Mouse (Mus musculus): ENCODE results near the gene Stxbp6.

Stxbp6 gene

DNA sequence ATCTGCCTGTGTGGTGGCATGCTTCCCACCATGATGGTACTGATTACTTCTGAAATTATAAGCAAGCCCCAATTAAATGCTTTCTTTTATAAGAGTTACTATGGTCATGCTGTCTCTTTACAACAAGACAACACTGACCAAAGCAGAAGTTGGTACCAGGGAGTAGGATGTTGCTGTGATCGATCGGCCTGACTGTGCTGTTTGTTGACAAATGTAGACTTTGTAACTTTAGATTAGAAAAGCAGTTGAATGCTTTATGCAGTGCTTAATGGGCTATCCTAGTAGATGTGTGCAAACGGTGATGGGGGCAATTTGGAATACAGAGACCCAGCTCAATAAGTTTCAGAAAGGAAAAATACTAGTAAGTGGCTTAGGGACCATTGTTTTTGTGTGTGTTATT lies 77.6 kb downstream of the Stxbp6 start:
- no peak for DNase-seq (ENCODE audit: low spot score in 2 of 2)

GRCm38 (mm10) chr12:44996274-44996673 lies 78.2 kb downstream of the Stxbp6 start:
- DNase-seq (ENCODE audit: low spot score in 2 of 2) = no peak

- DNase-seq (ENCODE audit: low spot score in 2 of 2) = peak in 1 of 2 experiments; percentile 24
Observed at GRCm38 (mm10) chr12:44993391-44993790, 81.1 kb downstream of the Stxbp6 start.

- no peak for DNase-seq (ENCODE audit: low spot score in 2 of 2)
Observed at GRCm38 (mm10) chr12:44992847-44993246, 81.7 kb downstream of the Stxbp6 start.

GRCm38 (mm10) chr12:44990379-44990778 lies 84.1 kb downstream of the Stxbp6 start:
- DNase-seq (ENCODE audit: low spot score in 2 of 2) = no peak

- DNase-seq (ENCODE audit: low spot score in 2 of 2) = no peak
Observed at GRCm38 (mm10) chr12:44989011-44989410, 85.5 kb downstream of the Stxbp6 start.

DNA sequence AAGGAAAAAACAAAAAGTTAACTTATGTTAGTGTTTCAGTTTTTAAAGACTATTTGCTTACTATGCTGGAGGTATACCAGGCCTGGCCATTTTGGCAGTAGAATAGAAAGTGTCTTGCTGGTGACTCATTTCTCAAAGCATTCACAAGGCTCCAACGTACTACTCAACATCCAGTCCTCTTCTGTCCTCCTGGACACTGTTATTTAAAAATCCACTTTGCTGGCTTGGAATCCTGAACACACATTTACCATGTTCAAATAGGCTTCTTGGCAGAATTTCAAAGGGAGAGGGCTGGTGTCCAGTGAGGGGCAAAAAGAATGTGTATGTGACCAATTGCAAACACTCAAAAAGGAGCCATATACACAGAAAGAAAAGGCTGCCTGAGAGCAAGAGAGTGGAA lies 86.7 kb downstream of the Stxbp6 start:
- no peak for DNase-seq (ENCODE audit: low spot score in 2 of 2)

- no peak for DNase-seq (ENCODE audit: low spot score in 2 of 2)
Observed at GRCm38 (mm10) chr12:44979316-44979848, 95.1 kb downstream of the Stxbp6 start.

DNA sequence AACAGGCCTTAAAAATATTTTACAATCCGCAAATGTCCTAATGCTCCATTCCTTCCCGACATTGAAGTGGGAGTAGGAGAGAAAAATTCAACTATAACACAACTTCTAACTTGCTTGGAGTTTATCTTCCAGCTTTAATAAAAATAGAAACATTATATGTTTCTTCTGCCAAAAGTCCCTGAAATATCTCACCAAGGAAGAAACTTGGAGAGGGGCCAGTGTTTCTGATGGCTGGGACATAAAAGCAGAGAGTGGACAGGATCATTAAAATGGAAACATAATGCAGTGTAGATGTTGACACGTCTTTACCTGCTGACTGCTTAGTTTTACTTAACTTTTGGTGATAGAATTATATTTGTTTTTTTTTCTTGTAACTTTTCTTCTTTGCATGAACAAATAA lies 99.2 kb downstream of the Stxbp6 start:
- DNase-seq (ENCODE audit: low spot score in 2 of 2) = no peak

- no peak for DNase-seq (ENCODE audit: low spot score in 2 of 2)
Observed at GRCm38 (mm10) chr12:44971477-44971876, 103.0 kb downstream of the Stxbp6 start.

DNA sequence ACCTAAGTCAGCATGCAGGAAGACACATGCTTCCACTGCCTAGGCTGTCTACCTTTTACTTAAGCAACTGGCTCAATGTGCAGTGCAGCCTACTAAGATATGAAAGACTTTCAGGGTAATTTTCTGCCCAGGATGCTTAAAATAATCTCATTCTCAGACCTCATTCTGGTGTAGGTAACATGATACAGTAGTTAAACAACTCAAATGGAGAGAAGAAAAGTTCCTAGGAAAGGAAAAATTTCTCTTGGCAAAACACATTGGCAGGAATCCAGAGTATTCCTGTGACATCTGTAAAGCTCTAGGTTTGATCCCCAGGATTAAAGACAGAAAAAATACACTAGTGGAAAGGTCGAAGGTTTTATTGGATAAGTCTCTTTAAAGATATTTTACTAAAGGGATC lies 107.1 kb downstream of the Stxbp6 start:
- DNase-seq (ENCODE audit: low spot score in 2 of 2) = no peak

DNA sequence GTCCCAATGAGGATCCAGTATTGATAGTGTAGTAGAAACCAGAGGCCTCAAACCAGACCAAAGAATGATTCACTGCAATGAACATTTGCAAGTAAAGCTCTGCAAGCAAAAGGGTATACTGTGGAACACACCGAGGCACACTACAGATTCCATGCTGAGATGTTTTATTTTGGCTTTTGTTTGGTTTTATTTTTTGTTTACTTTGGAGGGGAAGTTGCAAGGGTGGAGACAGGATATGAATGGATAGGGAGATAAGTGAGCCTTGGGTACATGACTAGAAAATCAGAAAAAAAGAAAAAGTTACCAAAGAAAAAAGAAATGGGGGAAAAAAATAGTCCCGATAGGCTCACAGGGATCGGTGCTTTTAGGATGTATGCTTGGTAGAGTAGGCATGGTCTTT lies 117.0 kb downstream of the Stxbp6 start:
- no peak for DNase-seq (ENCODE audit: low spot score in 2 of 2)

DNA sequence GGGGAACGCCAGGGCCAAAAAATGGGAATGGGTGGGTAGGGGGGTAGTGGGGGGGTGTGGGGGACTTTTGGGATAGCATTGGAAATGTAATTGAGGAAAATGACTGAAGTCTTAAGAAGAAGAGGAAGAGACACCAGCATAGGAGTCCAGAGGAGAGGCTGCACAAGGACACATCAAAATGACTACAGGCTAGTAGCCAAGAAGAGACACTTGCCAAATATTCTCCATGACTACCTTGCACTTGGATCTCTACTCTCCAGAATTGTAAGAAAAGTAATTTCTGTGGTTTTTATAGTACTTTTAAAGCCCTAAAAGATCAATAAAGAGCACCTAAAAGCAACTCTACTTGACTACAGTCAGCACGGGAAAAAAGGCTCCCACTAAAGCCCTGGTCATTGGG lies 121.4 kb downstream of the Stxbp6 start:
- no peak for DNase-seq (ENCODE audit: low spot score in 2 of 2)

- DNase-seq (ENCODE audit: low spot score in 2 of 2) = no peak
Observed at GRCm38 (mm10) chr12:44952072-44952471, 122.4 kb downstream of the Stxbp6 start.

GRCm38 (mm10) chr12:44950559-44950958 lies 124.0 kb downstream of the Stxbp6 start:
- DNase-seq (ENCODE audit: low spot score in 2 of 2) = no peak

DNA sequence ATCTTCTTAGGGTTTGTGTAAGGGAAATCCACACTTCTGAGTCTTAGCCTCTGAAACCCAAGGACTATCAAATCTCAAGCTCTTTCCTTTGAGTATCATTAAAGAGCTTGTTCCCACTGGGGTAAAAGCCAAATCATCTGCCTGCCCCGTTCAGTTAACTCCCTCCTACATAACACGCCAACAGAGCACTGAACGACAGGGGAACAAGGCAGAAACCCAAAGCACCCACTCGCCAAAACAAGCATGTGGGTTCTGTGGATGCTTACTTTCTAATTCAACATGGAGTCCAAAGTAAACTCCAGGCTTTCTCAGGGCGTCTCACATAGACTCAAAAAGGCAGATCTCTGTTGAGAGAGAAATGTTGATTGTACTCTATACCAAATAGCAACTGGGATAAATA lies 126.7 kb downstream of the Stxbp6 start:
- DNase-seq (ENCODE audit: low spot score in 2 of 2) = no peak

DNA sequence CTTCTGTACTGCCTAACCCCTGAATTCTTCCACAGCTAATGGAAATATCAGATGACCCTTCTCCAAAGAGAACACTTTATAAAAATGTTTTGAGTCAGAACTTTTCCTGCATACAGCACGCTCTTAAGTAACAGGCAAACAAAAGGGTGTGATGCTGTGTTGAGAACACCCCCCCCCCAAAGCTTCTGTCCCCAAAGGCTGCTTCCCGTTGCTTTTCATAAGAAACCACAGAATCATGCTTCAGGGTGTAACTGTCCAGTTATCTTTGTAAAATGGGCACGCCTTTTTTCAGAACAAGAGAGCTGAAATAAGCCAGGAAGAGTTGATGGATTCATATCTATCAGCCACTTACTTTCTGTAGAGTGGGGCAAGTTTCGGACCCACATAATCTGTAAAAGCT lies 134.2 kb downstream of the Stxbp6 start:
- DNase-seq (ENCODE audit: low spot score in 2 of 2) = no peak

GRCm38 (mm10) chr12:44939106-44939505 lies 135.4 kb downstream of the Stxbp6 start:
- DNase-seq (ENCODE audit: low spot score in 2 of 2) = no peak

- no peak for DNase-seq (ENCODE audit: low spot score in 2 of 2)
Observed at GRCm38 (mm10) chr12:44932954-44933353, 141.6 kb downstream of the Stxbp6 start.

DNA sequence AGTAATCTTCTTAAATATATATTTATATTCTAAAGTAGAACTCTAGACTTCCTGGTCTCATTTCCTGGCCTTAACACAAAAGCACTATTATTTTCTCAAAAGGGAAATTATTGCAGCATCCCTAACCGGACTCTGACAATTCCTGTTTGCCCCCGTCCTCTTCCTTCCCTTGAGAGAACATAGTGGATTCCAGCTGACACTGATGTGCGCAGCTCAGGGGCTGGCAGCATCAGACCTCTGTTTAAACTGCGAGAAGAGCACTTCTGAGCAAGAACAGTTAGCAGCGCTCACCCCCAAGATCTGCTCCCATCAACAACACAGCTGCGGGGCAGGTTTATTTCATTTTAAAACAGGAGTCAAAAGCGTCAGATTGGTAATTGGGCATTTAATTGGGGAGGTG lies 142.8 kb downstream of the Stxbp6 start:
- no peak for DNase-seq (ENCODE audit: low spot score in 2 of 2)

DNA sequence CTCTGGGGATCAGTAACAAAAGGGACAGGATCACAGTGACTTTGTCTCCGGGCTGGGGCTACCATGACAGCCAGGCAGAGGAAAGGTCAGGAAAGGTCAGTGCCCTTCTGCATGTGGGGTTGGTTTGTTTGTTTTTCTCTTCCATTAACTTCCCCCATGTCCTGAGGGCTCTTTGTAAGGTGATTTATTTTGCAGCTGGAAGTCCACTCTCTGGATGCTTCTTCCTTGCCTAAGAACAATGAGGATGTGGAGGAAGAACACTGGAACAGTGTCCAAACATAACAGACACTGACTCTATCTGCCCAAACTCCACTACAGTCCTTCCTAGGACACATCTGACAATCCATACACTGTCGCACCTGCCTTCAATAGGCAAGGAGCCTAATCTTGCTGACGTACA lies 146.1 kb downstream of the Stxbp6 start:
- DNase-seq (ENCODE audit: low spot score in 2 of 2) = no peak

DNA sequence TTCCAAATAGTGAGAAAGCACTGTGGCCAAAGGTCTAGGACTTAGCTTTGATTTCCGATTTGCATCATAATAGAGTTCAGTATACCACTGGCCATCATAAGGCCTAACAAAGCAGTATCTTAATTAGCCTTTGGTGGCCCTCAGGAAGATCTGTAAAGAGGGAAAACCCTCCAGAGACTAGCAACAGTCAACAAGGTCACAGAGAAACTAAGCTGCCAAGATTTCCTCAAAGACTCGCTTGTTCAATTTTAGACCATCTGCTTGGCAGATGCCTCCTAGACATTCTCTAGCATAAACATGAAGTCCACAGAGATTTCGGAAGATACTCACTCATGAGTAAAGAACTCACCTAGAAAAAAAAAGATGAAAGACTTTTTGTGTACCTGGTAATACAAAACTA lies 148.6 kb downstream of the Stxbp6 start:
- no peak for DNase-seq (ENCODE audit: low spot score in 2 of 2)

DNA sequence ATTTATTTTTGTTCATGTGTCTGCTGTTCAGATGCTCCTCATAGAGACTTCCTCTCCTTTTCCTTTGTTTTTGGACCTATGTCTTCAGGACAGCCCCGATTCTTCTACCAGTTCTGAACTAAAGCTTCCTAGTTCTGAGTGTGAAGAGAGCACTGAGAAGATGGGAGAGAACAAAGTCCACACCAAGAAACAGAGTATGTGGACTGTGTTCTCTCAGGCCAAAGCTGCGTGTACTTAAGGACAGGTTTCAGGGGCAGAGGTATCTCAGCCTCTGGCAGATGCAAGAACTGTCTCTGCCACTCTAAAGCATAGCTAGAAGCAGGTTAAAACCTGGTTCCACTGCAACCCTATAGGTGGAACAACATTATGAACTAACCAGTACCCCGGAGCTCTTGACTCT lies 151.2 kb downstream of the Stxbp6 start:
- no peak for DNase-seq (ENCODE audit: low spot score in 2 of 2)

- DNase-seq (ENCODE audit: low spot score in 2 of 2) = no peak
Observed at GRCm38 (mm10) chr12:44922241-44922640, 152.3 kb downstream of the Stxbp6 start.

GRCm38 (mm10) chr12:44919613-44920012 lies 154.9 kb downstream of the Stxbp6 start:
- no peak for DNase-seq (ENCODE audit: low spot score in 2 of 2)
